Mouse (Mus musculus) urinary bladder, postnatal 14 days (tissue): ENCODE measurements around the gene Jmjd8.

ENCODE experiments used
- DNase-seq: peaks from one replicate; pipeline ENCODE4 v3.0.0; 2021; ENCODE audit warnings: low spot score

The Jmjd8 gene

DNA sequence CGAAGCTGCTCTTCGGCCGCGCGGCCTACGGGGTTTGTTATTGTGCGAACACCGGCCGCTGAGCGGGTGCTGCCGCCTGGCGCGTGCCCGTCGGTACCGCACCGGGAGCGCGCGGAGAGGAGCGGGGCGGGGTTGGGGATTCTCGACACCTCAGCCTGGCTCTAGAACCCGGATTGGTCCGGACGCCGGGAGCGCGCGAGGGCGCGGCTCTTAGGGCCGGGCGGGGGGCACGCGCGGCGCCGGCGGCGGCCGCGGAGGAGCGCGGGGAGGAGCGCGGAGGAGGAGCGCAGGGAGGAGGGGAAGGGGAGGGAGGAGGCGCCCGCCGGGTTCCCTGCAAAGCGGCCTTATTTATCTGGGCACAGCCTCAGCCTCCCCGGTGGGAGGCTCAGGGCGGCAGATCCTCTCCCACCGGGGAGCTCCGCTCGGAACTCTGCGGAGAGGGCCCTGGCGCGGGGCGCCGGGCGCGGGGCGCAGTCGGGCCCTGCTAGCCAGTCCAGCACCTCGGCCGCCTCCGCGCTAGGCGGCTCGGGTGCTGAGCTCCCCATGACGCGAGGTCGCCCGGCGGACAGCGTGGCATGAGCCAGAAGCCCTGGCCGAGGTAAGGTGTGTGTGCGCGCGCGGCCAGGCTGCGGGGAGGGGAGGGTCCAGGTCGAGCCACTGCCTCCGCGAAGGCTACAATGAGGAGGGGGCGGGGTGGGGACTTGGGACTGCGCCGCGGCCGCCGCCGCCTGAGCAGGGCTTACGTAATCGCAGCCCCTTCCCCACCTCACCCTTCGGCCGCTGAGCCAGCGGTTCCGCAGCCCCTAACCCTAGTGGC lies 19.7 kb upstream of the Jmjd8 start, which contains the start of gene Fbxl16:
Gene Fbxl16 (plus strand): TSS at position 297 of the 817 bp plus-strand sequence.
- peak; percentile 70 for DNase-seq

DNA sequence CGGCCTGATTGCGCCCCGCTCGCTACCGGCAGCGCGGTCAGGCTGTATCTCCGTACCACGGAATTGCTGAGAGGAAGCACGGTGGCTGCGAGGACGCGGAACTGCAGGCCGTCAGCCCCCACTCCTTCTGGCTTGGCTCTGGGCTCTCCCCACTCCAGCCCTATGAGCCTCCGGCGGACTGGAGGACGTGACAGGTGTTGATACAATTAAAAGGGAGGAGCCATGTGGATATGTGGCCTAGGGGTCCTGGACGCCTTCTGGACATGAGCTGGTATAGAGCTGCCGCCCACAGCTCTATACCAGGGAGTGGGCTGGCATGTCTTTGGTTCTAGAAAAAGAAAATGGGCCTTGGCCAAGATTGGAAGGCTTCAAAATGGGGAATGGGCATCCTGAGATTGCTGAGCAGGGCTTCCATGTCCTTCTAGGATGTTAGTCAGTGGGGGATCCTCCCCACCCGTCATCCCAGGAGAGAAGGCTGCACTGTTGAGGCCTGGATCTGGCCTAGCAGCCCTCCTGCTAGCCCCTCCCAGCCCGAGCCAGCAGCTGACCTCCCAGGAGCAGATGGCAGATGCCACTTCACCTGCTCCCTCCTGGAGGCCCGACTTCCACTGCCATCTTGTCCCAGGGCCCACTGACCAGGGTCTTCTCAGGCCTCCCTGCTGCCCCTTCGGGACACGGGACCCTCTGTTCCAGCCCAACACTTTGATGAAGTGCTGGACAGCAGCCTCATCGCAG lies 18.9 kb upstream of the Jmjd8 start:
- DNase-seq, result no peak

DNA sequence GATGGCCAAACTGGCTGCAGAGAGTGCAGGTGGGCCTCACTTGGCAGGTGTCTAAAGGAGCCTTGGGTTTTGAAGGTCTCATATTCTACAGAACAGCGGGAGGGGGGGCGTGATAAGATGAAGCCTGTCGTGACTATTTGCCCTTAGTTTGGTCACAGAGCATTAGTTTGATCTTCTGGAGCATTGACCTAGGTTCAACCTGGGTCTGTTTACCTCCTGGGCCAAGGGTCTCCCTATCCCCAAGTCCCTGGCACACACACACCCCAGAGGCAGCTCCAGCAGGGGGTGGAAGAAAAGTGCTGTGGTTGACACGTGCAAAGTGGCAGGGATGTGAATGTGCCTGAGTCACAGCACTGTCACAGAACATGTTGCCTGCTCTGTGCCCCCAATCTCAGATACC lies 17.8 kb upstream of the Jmjd8 start:
- DNase-seq, result no peak

DNA sequence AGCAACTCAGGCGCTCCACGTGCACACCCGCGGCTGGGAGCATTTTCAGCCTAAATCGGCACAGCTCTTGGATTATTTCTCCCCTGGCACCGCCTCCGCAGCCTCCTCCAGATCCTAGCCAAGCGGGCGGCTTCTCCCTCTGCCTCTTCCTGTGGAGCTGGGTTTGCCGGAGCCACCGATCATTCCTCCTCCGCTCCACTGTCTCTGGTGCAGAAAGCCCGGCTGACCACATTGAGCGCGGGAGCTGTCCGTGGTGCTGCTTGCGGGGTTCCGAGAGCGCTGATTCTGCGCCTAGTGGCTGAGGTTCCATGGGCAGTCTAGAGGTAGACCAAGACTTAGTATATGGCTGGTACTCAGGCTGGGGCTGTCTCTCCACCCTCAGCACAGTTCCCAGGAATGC lies 15.2 kb upstream of the Jmjd8 start:
- peak; percentile 87 for DNase-seq

DNA sequence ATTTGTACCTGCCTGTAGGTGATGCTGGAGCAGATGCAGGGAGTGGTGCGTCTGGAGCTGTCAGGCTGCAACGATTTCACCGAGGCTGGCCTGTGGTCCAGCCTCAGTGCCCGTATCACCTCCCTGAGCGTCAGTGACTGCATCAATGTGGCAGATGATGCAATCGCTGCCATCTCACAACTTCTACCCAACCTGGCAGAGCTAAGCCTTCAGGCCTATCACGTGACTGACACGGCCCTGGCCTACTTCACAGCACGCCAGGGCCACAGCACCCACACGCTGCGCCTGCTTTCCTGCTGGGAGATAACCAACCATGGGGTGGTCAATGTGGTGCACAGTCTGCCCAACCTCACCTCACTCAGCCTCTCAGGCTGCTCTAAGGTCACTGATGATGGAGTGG lies 11.0 kb upstream of the Jmjd8 start:
- no peak for DNase-seq

DNA sequence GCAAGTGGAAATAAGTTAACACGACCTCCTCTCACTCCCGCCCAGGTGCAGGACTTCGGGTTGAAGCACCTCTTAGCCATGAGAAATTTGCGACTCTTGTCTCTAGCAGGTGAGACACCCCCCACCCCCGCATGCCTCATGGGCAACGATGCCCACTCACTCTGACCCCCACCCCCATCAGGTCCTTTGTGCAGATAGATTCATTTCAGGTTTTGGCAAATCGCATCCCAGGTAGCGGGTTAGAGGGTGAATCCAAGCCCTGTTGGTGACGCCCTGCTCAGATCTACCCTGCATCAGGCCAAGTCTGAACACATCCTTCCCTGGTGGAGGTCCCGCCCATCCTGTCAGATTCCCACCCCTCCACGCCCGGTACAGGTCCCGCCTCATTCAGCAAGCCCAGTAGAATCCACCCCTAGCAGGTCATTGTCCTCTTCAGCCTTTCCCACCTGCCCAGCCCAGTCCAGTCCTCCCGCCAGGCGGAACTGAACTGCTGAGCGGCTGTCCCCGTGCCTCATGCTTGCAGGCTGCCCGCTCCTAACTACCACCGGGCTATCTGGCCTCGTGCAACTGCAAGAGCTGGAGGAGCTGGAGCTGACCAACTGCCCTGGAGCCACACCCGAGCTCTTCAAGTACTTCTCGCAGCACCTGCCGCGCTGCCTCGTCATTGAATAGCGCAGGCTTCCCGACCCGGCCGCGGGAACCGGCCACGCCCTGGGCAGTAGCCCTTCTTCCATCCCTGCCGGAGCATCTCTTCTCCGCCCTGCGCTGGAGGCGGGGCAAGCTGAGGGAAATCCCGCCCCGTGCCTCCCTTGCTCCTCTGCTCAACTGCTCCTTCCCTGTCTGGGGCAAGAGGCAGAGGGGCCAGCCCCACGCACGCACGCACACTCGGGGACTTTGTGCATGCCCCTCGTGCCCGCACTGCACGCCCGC lies 9.6 kb upstream of the Jmjd8 start:
- DNase-seq, result no peak

DNA sequence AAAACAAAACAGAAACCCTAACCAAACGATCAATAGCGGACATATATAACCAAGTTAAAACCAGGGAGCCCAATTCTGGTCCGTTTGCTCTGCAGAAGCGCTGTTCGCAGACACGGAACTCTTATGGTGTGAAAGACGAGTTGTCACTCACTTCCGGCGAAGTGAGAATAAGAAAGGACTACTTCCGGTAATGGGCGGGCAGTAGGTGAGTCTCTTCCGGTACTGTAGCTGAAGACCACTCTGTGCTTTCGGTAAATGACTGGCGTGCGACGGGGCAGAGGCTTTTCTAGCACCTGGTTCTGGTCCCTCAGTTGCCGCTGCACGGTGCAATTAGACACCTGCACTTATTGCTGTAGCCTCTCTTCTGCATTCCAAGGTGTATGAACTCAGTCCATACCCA lies 5.2 kb upstream of the Jmjd8 start, which contains the start of gene Wdr24:
Gene Wdr24 (plus strand): TSS at position 176 of the 400 bp plus-strand sequence.
- peak; percentile 76 for DNase-seq

DNA sequence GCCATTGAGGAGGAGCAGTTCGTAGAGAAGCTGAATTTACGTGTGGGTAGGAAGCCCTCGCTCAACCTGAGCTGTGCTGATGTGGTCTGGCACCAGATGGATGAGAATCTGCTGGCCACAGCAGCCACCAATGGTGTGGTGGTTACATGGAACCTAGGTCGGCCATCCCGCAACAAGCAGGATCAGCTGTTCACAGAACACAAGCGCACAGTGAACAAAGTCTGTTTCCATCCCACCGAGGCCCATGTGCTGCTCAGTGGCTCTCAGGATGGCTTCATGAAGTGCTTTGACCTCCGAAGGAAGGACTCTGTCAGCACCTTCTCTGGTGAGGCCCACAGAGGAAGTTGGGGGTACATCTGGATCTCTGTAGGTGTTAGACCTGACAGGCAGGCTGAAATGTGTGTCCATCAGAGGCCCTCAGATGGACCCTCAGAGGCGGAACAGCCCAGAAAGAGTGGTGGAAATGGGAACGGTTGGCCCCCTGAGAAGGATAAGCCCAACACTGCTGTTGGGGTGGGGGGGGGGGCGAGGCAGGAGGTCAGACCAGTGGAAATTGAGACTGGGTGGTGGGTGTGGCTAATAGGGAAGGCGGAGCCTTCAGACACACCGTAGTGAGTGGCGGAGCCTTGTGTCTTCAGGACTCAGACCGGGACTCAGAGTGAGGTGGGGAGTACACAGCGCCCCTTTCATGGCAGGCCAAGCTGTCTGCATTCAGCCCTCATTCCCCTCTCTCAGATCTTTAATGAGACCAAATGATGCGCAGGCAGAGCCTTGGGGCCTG lies 4.1 kb upstream of the Jmjd8 start:
- no peak for DNase-seq

DNA sequence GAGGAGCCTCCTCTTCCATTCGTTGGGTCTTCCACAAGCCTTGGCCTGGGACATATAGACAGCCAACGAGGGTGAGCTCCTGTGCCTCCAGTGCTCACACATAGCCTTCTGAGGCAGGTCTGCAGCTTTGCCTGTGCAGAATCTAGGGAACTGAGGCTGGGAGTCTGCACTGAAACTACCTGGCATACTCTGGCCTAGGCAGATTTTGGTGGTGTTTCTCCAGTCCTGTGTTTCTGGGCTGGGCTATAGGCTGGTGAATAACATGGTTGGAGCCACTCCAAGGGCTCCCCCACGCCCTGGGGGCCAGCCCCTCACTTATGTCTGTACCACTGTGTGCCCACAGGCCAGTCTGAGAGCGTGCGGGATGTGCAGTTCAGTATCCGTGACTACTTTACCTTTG lies 3.4 kb upstream of the Jmjd8 start:
- no peak for DNase-seq

DNA sequence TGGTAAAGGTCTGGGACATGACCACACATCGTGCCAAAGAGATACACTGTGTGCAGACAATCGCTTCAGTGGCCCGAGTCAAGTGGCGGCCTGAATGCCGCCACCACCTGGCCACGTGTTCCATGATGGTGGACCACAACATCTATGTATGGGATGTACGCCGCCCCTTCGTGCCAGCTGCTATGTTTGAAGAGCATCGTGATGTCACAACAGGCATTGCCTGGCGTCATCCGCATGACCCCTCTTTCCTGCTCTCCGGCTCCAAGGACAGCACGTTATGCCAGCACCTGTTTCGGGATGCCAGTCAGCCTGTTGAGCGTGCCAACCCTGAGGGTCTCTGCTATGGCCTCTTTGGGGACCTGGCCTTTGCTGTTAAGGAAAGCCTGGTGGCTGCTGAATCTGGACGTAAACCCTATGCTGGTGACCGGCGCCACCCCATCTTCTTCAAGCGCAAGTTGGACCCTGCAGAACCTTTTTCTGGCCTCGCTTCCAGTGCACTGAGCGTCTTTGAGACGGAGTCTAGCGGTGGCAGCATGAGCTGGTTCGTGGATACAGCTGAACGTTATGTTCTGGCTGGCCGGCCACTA lies 2.6 kb upstream of the Jmjd8 start:
- no peak for DNase-seq

DNA sequence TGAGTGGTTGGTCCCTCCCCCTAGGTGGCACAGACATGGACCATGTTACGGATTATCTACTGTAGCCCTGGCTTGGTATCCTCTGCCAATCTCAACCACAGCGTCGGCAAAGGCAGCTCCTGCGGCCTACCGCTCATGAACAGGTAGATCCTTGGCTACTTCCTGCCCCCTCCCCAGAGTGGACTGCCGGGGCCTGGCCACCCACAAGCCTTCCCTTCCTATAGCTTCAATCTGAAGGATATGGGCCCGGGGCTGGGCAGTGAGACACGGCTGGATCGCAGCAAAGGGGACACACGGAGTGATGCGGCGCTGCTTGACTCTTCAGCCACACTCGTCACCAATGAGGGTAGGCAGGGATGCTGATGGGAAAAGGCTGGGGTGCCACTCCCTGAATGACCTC lies 1.7 kb upstream of the Jmjd8 start:
- DNase-seq, result no peak

DNA sequence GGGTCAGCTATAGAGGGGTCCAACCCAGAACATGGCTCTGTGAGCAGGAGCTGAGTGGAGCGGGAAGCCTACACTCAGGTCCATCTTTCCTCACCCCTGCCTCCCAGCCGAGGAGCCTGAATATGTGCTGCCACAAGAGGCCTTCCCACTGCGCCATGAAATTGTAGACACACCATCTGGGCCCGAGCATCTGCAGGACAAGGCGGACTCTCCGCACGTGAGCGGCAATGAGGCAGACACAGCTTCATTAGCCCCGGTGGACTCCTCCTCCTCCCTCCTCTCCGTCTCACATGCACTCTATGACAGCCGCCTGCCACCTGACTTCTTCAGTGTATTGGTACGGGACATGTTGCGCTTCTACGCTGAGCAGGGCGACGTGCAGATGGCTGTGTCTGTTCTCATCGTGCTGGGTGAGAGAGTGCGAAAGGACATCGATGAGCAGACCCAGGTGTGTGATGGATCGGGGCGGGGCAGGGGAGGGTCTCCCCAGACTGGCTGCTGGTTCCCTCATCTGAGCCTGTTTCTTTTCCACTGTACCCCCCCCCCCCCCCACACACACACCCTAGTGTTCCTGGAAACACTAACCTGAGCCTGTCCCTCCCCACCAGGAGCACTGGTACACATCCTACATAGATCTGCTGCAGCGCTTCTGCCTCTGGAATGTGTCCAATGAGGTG lies 983 bp upstream of the Jmjd8 start:
- DNase-seq, result no peak

DNA sequence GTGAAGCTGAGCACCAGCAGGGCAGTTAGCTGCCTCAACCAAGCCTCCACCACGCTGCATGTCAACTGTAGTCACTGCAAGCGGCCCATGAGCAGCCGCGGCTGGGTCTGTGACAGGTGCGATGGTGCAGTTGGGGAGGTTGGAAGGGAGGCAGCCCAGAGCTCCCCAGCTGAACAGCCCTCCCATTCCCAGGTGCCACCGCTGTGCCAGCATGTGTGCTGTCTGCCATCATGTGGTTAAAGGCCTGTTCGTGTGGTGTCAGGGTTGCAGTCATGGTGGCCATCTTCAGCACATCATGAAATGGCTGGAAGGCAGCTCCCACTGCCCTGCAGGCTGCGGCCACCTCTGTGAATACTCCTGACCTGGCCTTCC lies 458 bp upstream of the Jmjd8 start:
- no peak for DNase-seq

DNA sequence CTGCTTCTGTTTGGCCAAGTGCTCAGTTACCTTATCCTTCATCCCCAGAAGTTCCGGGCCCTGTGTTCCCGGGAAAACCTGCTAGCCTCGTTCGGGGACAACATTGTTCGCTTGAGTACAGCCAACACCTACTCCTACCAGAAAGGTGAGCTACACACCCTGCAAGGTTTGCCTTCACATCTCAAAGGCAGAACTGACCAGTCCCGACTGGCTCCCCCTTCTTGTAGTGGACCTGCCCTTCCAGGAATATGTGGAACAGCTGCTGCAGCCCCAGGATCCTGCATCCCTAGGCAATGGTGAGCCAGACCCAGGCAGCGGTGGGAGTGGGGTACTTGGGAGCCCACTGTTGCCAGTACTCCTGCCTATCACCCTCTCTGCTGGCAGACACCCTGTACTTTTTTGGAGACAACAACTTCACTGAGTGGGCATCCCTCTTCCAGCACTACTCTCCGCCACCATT lies 921 bp downstream of the Jmjd8 start:
- DNase-seq, result no peak

DNA sequence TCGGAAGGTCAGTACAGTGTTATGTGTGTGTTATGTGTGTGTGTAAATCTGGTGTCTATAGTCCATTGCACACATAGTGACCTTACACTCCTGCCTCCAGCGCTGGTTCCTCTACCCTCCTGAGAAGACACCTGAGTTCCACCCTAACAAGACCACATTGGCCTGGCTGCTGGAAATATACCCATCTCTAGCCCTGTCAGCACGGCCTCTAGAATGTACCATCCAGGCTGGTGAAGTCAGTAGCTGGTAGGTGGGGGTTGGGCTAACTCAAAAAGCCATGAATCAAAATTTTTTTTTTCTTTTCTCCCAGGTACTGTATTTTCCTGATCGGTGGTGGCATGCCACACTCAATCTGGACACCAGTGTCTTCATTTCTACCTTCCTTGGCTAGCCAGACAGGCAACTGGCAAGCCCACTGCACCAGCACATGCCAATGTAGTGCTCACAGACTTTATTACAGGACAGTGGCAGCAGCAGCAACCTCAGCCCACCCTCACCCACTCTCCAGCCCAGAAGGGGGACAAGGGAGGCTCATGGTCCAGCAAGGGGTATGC lies 1.6 kb downstream of the Jmjd8 start:
- no peak for DNase-seq

DNA sequence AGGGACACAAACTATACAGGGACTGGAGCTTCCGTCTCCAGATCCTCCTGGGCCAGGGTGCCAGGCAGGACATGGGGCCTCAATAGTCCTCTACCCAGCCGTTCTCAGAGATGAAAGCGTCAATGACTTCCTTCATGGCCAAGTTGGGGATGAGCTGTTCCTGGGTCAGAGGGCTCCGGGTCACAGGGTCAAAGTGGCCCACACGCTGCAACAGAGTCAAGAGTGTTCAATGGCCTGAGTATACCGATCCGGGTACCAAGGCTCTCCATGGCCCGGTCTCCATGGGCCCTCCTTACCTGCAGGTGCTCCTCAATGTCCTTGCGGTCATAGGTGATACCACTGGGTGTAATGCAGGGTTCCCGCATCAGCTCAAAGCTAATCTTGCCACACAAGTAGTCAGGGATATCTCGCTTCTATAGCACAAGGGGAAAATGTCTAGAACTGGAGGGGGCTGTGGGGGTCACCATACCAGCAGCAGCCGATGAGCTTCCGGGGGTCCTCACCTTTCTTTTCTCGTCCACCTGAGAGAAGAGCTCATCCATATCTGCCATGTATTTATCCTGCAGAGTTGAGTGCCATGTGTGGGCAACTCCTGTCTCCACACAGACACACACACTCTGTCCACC lies 2.3 kb downstream of the Jmjd8 start:
- no peak for DNase-seq

DNA sequence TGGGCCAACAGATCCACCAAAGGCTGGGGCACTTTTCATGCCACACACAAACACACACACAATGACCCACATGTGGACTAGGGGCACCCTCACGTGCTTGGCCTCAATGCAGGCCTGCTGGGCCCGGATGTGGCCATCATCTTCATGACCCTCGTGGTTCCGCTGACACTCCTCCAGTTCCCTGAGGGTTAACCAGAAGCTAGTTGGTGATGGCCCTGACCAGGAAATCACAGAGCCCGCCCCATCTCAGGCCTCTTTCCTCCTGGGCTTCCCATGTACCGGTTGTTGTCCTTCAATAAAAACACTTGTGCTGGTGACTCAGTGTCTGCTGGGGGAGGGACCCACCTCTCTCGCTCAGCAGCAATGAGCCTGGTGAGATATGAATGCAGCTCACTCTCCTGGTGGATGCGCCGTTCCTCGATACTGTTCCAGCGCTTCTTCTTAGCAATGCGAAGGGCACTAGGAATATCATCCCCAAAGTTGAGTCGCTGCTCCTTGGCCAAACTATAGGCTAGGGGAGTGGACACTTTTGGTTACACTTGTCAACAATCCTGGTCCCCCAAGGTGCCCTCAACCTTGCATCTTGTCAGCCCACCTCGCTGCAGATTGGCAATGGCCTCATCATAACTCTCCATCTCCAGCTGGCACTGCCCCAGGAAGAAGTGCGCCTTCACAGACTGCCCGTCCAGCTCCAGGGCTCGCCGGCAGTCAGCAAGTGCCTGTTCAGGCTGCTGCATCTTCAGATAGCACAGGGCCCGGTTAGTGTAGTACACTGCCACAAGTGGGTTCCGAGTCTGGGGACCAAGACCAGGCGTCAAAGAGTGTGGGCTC lies 3.0 kb downstream of the Jmjd8 start:
- peak; percentile 51 for DNase-seq

DNA sequence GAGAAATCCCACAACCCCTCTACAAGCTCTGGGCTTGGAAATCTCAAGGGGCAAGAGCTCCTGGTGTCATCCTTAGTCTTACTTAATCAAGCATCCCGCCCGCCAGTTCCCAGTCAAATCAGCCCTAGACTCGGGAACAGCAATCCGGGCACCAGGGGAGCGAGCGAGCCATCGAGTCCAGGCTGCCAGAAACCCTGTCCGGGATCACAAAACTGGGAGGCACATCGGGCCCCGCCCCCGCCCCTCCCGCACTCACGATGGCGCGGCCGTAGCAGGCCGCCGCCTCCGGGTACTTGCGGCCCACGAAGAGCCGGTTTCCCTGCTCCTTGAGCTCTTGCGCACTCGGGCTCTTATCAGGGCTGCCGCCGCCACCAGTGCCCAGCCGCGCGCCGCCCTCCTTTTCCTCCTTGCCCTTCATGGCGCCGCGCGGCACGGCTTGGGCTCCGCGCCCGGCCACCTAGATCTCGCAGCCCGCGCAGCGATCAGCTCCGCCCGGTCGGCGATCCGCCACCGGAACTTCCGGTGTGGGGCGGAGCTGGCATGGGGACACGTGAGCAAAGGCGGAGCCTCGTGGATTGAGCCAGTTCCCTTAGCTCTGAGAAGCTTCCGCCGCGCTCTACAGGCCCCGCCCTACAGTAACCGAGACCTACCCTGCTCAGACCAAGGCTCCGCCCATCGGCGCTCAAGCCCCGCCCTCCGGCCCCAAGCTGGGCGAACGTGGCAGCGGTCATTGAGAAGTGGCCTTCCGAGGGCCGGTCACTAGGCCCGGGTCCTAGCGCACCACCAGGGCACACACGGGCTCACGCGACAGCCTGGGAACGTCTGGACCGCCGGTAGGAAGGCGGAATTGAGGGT lies 4.0 kb downstream of the Jmjd8 start:
- DNase-seq, result peak; percentile 100
